Mouse (Mus musculus) MEL (cell line): ENCODE data around the gene Ddx54. TPM values are rescaled to one million over a fixed set of nuclear protein-coding genes. Genes with fewer than 3 reads are reported as not detected.

Source experiments
- DNase-seq: peaks from one replicate; pipeline ENCODE4 v3.0.0; 2011; ENCODE audit warnings: low read depth, low spot score
- H3K27ac ChIP-seq: 2 replicates; pipeline ENCODE4 v1.5.1; 2012; ENCODE audit warnings: low read depth, mild to moderate bottlenecking, control low read depth, low read length, moderate library complexity; ENCODE audit not compliant: control insufficient read depth
- H3K27me3 ChIP-seq, 2 experiments: fragments of 150-350 bp in 1 of 2; sonication (generic) in 1 of 2; 2 replicates each; pipeline ENCODE4 v1.6.1; 2012; ENCODE audit warnings: low read length in 2 of 2, mild to moderate bottlenecking in 2 of 2, improper control_type of control experiment in 1 of 2, moderate library complexity in 1 of 2; ENCODE audit not compliant: insufficient read depth in 2 of 2, control insufficient read depth in 1 of 2
- H3K36me3 ChIP-seq, 2 experiments: 2 replicates each; pipeline ENCODE4 v1.6.1; 2012 to 2014; ENCODE audit warnings: low read length in 2 of 2, improper control_type of control experiment in 1 of 2, inconsistent platforms in 1 of 2, mild to moderate bottlenecking in 1 of 2; ENCODE audit not compliant: insufficient read depth in 2 of 2, control insufficient read depth in 1 of 2
- H3K4me1 ChIP-seq, 2 experiments: fragments of 150-350 bp in 1 of 2; sonication (generic) in 1 of 2; 2 replicates each; pipeline ENCODE4 v1.6.1; 2012; ENCODE audit warnings: low read length in 2 of 2, improper control_type of control experiment in 1 of 2, mild to moderate bottlenecking in 1 of 2; ENCODE audit not compliant: insufficient read depth in 2 of 2, control insufficient read depth in 1 of 2
- H3K4me3 ChIP-seq, 2 experiments: fragments of 150-350 bp in 1 of 2; sonication (generic) in 1 of 2; 2 replicates each; pipeline ENCODE4 v1.5.1; 2012; ENCODE audit warnings: low read depth in 2 of 2, low read length in 2 of 2, mild to moderate bottlenecking in 2 of 2, moderate library complexity in 2 of 2, control low read depth in 1 of 2, improper control_type of control experiment in 1 of 2; ENCODE audit not compliant: control insufficient read depth in 1 of 2, insufficient read depth in 1 of 2
- H3K79me2 ChIP-seq: 2 replicates; pipeline ENCODE4 v1.6.1; 2012; ENCODE audit warnings: mild to moderate bottlenecking, low read length, moderate library complexity; ENCODE audit not compliant: control insufficient read depth, poor library complexity, insufficient read depth
- H3K9ac ChIP-seq: 2 replicates; pipeline ENCODE4 v1.6.1; 2012; ENCODE audit warnings: low read depth, mild to moderate bottlenecking, control low read depth, low read length, moderate library complexity; ENCODE audit not compliant: control insufficient read depth, poor library complexity, severe bottlenecking
- H3K9me3 ChIP-seq: fragments of 150-350 bp; sonication (generic); replicated peaks from 2 replicates; pipeline ENCODE4 v1.6.1; 2012; ENCODE audit warnings: mild to moderate bottlenecking, low read length, improper control_type of control experiment, moderate library complexity; ENCODE audit not compliant: insufficient read depth
- BHLHE40 ChIP-seq: IDR thresholded peaks from 2 replicates; pipeline ENCODE4 v1.6.1; 2012; ENCODE audit warnings: low read depth, mild to moderate bottlenecking, inconsistent platforms, low read length, improper control_type of control experiment, borderline replicate concordance
- CHD2 ChIP-seq: IDR thresholded peaks from 2 replicates; pipeline ENCODE4 v1.6.1; 2011; ENCODE audit warnings: low read length, improper control_type of control experiment
- CTCF ChIP-seq, 3 experiments: IDR thresholded peaks in 2 of 3; conservative IDR thresholded peaks in 1 of 3; 2 replicates each; pipeline ENCODE4 v1.5.1; 2011 to 2012; ENCODE audit warnings: low read length in 3 of 3, low read depth in 2 of 3, mild to moderate bottlenecking in 2 of 3, improper control_type of control experiment in 1 of 3, inconsistent platforms in 1 of 3, mixed read lengths in 1 of 3, moderate library complexity in 1 of 3; ENCODE audit not compliant: control insufficient read depth in 1 of 3, insufficient read depth in 1 of 3, poor library complexity in 1 of 3, severe bottlenecking in 1 of 3
- ELF1 ChIP-seq: IDR thresholded peaks from 2 replicates; pipeline ENCODE4 v1.6.1; 2014; ENCODE audit warnings: low read depth, mild to moderate bottlenecking, inconsistent platforms, low read length, improper control_type of control experiment, moderate library complexity
- ETS1 ChIP-seq: IDR thresholded peaks from 2 replicates; pipeline ENCODE4 v1.6.1; 2012; ENCODE audit warnings: low read depth, mild to moderate bottlenecking, inconsistent platforms, low read length, improper control_type of control experiment, moderate library complexity
- HCFC1 ChIP-seq: IDR thresholded peaks from 2 replicates; pipeline ENCODE4 v1.6.1; 2012; ENCODE audit warnings: low read depth, mild to moderate bottlenecking, inconsistent platforms, low read length, improper control_type of control experiment, moderate library complexity
- JUND ChIP-seq: IDR thresholded peaks from 2 replicates; pipeline ENCODE4 v1.6.1; 2011; ENCODE audit warnings: low read depth, mild to moderate bottlenecking, improper control_type of control experiment, low read length
- MAFK ChIP-seq: IDR thresholded peaks from 2 replicates; pipeline ENCODE4 v1.6.1; 2011; ENCODE audit warnings: low read depth, mild to moderate bottlenecking, low read length, improper control_type of control experiment, borderline replicate concordance
- MAX ChIP-seq: IDR thresholded peaks from 2 replicates; pipeline ENCODE4 v1.6.1; 2011; ENCODE audit warnings: low read length, improper control_type of control experiment
- MAZ ChIP-seq: IDR thresholded peaks from 2 replicates; pipeline ENCODE4 v1.6.1; 2012; ENCODE audit warnings: low read depth, mild to moderate bottlenecking, inconsistent platforms, low read length, improper control_type of control experiment
- MXI1 ChIP-seq: IDR thresholded peaks from 2 replicates; pipeline ENCODE4 v1.6.1; 2011; ENCODE audit warnings: mild to moderate bottlenecking, low read depth, low read length, improper control_type of control experiment
- MYC ChIP-seq: IDR thresholded peaks from 2 replicates; pipeline ENCODE4 v1.6.1; 2011; ENCODE audit warnings: low read depth, mild to moderate bottlenecking, low read length, improper control_type of control experiment, moderate library complexity
- NRF1 ChIP-seq: IDR thresholded peaks from 2 replicates; pipeline ENCODE4 v1.6.1; 2014; ENCODE audit warnings: low read depth, mild to moderate bottlenecking, inconsistent platforms, low read length, improper control_type of control experiment, moderate library complexity; ENCODE audit not compliant: poor library complexity, insufficient read depth, severe bottlenecking
- POLR2A ChIP-seq, 2 experiments: IDR thresholded peaks; 2 replicates each; pipeline ENCODE4 v1.6.1; 2011 to 2012; ENCODE audit warnings: low read length in 2 of 2, mild to moderate bottlenecking in 2 of 2, control low read depth in 1 of 2, improper control_type of control experiment in 1 of 2, low read depth in 1 of 2, moderate library complexity in 1 of 2; ENCODE audit not compliant: control insufficient read depth in 1 of 2, insufficient read depth in 1 of 2, poor library complexity in 1 of 2
- POLR2AphosphoS5 ChIP-seq: IDR thresholded peaks from 2 replicates; pipeline ENCODE4 v1.6.1; 2012; ENCODE audit warnings: low read depth, borderline replicate concordance, mild to moderate bottlenecking, inconsistent platforms, low read length, moderate library complexity, mixed read lengths
- RAD21 ChIP-seq: IDR thresholded peaks from 2 replicates; pipeline ENCODE4 v1.6.1; 2011; ENCODE audit warnings: mild to moderate bottlenecking, low read depth, low read length, improper control_type of control experiment
- RCOR1 ChIP-seq: IDR thresholded peaks from 2 replicates; pipeline ENCODE4 v1.6.1; 2012; ENCODE audit warnings: low read depth, mild to moderate bottlenecking, inconsistent platforms, low read length, improper control_type of control experiment
- SIN3A ChIP-seq: IDR thresholded peaks from 2 replicates; pipeline ENCODE4 v1.6.1; 2012; ENCODE audit warnings: low read length, improper control_type of control experiment, inconsistent platforms
- SMC3 ChIP-seq: IDR thresholded peaks from 2 replicates; pipeline ENCODE4 v1.6.1; 2011; ENCODE audit warnings: low read depth, low read length, improper control_type of control experiment
- TBP ChIP-seq: IDR thresholded peaks from 2 replicates; pipeline ENCODE4 v1.8.0; 2011; ENCODE audit warnings: low read depth, low read length, improper control_type of control experiment
- USF1 ChIP-seq: IDR thresholded peaks from 2 replicates; pipeline ENCODE4 v1.6.1; 2014; ENCODE audit warnings: low read depth, mild to moderate bottlenecking, inconsistent platforms, low read length, improper control_type of control experiment, moderate library complexity
- ZC3H11A ChIP-seq: IDR thresholded peaks from 2 replicates; pipeline ENCODE4 v1.6.1; 2012; ENCODE audit warnings: low read depth, mild to moderate bottlenecking, inconsistent platforms, low read length, improper control_type of control experiment
- ZMIZ1 ChIP-seq: IDR thresholded peaks from 2 replicates; pipeline ENCODE4 v1.6.1; 2012; ENCODE audit warnings: low read depth, mild to moderate bottlenecking, inconsistent platforms, low read length, improper control_type of control experiment, moderate library complexity
- polyA plus RNA-seq, 2 experiments: library from polyadenylated mRNA; stranded (reverse) in 1 of 2; unstranded in 1 of 2; fragments of >175 nt in 1 of 2; fragments of >200 nt in 1 of 2; gene quantifications; 2 replicates each; pipeline versions ENCODE4 v1.2.1 to v1.2.4; 2012; ENCODE audit warnings: low replicate concordance in 2 of 2, low read depth in 1 of 2; ENCODE audit not compliant: insufficient read length in 2 of 2, insufficient read depth in 1 of 2, missing spikeins in 1 of 2
- total RNA-seq: library from RNA; depleted of rRNA; stranded (reverse); fragments of 300-350 nt; gene quantifications from 2 replicates; pipeline ENCODE4 v1.2.3, GENCODE M21; 2012

The Ddx54 gene
- total and polyA plus RNA-seq, 3 experiments = 73.8 to 99.9 TPM; not detected in 1

DNA sequence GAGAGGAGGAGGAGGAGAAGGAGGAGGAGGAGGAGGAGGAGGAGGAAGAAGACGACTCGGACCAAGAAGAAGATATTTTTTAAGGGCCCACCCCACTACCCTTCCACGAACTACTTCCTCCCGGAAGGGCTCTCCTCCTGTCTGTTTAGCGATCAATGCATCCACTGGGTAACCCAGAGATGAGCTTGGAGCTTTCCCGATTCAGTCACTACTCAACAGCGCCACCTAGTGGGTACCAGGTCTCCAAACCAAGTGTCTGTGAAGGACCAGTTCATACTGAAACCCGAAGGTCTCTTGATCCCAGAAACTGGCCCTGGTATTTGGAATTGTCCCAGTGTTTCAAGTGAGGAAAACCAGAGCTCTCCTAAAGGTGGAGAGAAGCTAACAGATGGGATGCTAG lies 6.9 kb upstream of the Ddx54 start:
- no peaks in the 10 kb centered on the region for H3K36me3 ChIP-seq
- peaks cover 2 to 4% of the 10 kb centered on the region in 2 experiments; a peak in 2 of 4 replicates for H3K4me1 ChIP-seq
- H3K9ac ChIP-seq = no peak overlapping the region
- H3K27ac ChIP-seq = no peak overlapping the region
- peak overlapping the region; percentile 63 to 66 for H3K4me3 ChIP-seq
- no peaks in the 10 kb centered on the region for H3K9me3 ChIP-seq
- TF ChIP-seq MAFK (no peak), RCOR1 (no peak), MYC (peak; percentile 63; the same call in 1 of the 2 replicates), USF1 (no peak), CHD2 (no peak), BHLHE40 (peak; percentile 33; the same call in 1 of the 2 replicates), POLR2A (IDR thresholded peaks at IDR 0.05; ENCODE audit: control insufficient read depth in 1 of 2, insufficient read depth in 1 of 2, low read depth in 1 of 2, low read length in 2 of 2, poor library complexity in 1 of 2) (0 out of 4 replicates have a peak, but pooled peaks of 1 of the 2 experiments have one; percentile 25), ELF1 (peak; percentile 61; the same call in 1 of the 2 replicates), MXI1 (no peak), RAD21 (peak; percentile 85), HCFC1 (peak; percentile 51; the same call in 1 of the 2 replicates), MAX (no peak), NRF1 (no peak), JUND (0 out of 2 replicates have a peak, but pooled peaks have one; percentile 20), TBP (0 out of 2 replicates have a peak, but pooled peaks have one; percentile 44), MAZ (peak; percentile 71; the same call in 1 of the 2 replicates), CTCF (IDR thresholded peaks at IDR 0.05 in 2 of 3, conservative IDR thresholded peaks at IDR 0.05 in 1 of 3; ENCODE audit: control insufficient read depth in 1 of 3, insufficient read depth in 1 of 3, low read depth in 2 of 3, low read length in 3 of 3, poor library complexity in 1 of 3, severe bottlenecking in 1 of 3) (peak; percentile 87 to 98 (median 92)), SIN3A (peak; percentile 68), POLR2AphosphoS5 (no peak), SMC3 (peak; percentile 84), ZC3H11A (peak; percentile 65)
- peak; percentile 95 for DNase-seq
- H3K79me2 ChIP-seq = no peaks in the 10 kb centered on the region
- no peaks in the 10 kb centered on the region for H3K27me3 ChIP-seq

DNA sequence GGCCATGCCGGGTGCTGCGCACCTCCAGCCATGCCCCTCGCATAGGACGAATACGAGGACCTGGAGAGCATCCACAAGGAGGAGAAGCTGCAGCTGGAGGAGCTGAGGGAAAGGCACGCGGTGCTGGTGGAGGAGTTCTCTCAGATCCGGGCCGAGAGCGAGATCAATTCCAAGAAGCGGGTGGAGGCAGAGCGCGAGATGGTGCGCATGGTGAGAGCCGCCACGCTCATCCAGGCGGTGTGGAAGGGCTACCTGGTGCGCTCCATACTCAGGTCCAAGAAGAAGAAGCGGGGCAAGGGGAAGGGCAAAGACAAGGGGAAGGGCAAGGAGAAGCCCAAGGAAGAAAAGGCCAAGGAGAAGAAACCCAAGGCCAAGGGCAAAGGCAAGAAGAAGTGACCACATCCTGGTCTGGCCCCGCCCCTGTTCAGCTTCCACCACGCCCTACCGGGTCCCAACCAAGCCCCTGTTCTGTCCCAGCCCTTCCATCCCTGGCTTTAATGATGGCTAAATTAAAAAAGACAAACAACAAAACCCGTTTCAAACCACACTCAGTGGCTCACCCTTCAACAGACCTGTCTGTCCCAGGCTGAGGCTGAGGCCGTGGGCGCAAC lies 5.8 kb upstream of the Ddx54 start:
- H3K27me3 ChIP-seq = no peaks in the 10 kb centered on the region
- no peak overlapping the region for H3K27ac ChIP-seq
- no peak for DNase-seq
- peaks cover 6% of the 10 kb centered on the region for H3K79me2 ChIP-seq
- peaks cover 2 to 9% of the 10 kb centered on the region in 2 experiments; a peak in 2 of 4 replicates for H3K4me1 ChIP-seq
- H3K36me3 ChIP-seq = no peaks in the 10 kb centered on the region
- H3K9me3 ChIP-seq = no peaks in the 10 kb centered on the region
- no peak overlapping the region for H3K9ac ChIP-seq
- H3K4me3 ChIP-seq = no peak overlapping the region
- TF ChIP-seq ETS1 (no peak), ZMIZ1 (no peak)
